Mouse (Mus musculus) stomach, postnatal 0 days (tissue): Measurements from ENCODE around the gene Tnfsf10. TPM values are rescaled to one million over a fixed set of nuclear protein-coding genes. Genes with fewer than 3 reads are reported as not detected.

Experiments used
- ATAC-seq: fragments of 200-750 bp; cut with Nextera tagmentation; 2 replicates; pipeline ENCODE4 v1.8.0; 2017; ENCODE audit not compliant: low FRiP score, low TSS enrichment
- DNase-seq: peaks from one replicate; pipeline ENCODE4 v3.0.0-alpha.2; 2016; ENCODE audit warnings: low spot score
- H3K27ac ChIP-seq: fragments of 300-500 bp; sonication (generic); replicated peaks from 2 replicates; pipeline ENCODE4 v1.5.1; 2014; ENCODE audit warnings: mild to moderate bottlenecking, control low read depth
- H3K27me3 ChIP-seq: fragments of 300-500 bp; sonication (generic); 2 replicates; pipeline ENCODE4 v1.6.1; 2014; ENCODE audit warnings: low read length; ENCODE audit not compliant: control insufficient read depth, insufficient read depth
- H3K36me3 ChIP-seq: fragments of 300-500 bp; sonication (generic); 2 replicates; pipeline ENCODE4 v1.6.1; 2014; ENCODE audit warnings: low read length, mixed read lengths; ENCODE audit not compliant: control insufficient read depth, insufficient read depth
- H3K4me1 ChIP-seq: fragments of 300-500 bp; sonication (generic); replicated peaks from 2 replicates; pipeline ENCODE4 v1.6.1; 2014; ENCODE audit warnings: antibody characterized with exemption; ENCODE audit not compliant: control insufficient read depth, insufficient read depth
- H3K4me2 ChIP-seq: fragments of 300-500 bp; sonication (generic); replicated peaks from 2 replicates; pipeline ENCODE4 v1.6.1; 2014; ENCODE audit warnings: low read depth, mild to moderate bottlenecking, control low read depth, moderate library complexity
- H3K4me3 ChIP-seq: fragments of 300-500 bp; sonication (generic); 2 replicates; pipeline ENCODE4 v1.5.1; 2014; ENCODE audit warnings: low read depth, low read length, control low read depth
- H3K9ac ChIP-seq: fragments of 300-500 bp; sonication (generic); 2 replicates; pipeline ENCODE4 v1.6.1; 2014; ENCODE audit warnings: mild to moderate bottlenecking, low read length, control low read depth, mixed read lengths
- H3K9me3 ChIP-seq: fragments of 300-500 bp; sonication (generic); 2 replicates; pipeline ENCODE4 v1.6.1; 2016; ENCODE audit warnings: low read length; ENCODE audit not compliant: control insufficient read depth
- CTCF ChIP-seq: IDR thresholded peaks from 2 replicates; pipeline ENCODE4 v1.5.1; 2016; ENCODE audit warnings: antibody characterized with exemption, low read depth, mild to moderate bottlenecking, moderate library complexity
- EP300 ChIP-seq: optimal IDR thresholded peaks from 2 replicates; pipeline ENCODE3; 2016; ENCODE audit warnings: antibody characterized with exemption
- WGBS: fragments of 180-500 bp; shearing (Covaris S2); extraction: QIAGEN DNeasy Blood & Tissue Kit; methylation state at CpG from one replicate; pipeline ENCODE4 v1.1.7; 2014; 5-methylcytosine and 5-hydroxymethylcytosine counted together
- polyA plus RNA-seq: library from polyadenylated mRNA; unstranded; fragments of >200 nt; fragmentation: Nextera tagmentation; extraction: Ambion mirVana; gene quantifications from 2 replicates; pipeline ENCODE4 v1.2.1, GENCODE M21; 2015

Tnfsf10 gene
- polyA plus RNA-seq, 1 experiment from 2014 or later = 0.30 TPM

DNA sequence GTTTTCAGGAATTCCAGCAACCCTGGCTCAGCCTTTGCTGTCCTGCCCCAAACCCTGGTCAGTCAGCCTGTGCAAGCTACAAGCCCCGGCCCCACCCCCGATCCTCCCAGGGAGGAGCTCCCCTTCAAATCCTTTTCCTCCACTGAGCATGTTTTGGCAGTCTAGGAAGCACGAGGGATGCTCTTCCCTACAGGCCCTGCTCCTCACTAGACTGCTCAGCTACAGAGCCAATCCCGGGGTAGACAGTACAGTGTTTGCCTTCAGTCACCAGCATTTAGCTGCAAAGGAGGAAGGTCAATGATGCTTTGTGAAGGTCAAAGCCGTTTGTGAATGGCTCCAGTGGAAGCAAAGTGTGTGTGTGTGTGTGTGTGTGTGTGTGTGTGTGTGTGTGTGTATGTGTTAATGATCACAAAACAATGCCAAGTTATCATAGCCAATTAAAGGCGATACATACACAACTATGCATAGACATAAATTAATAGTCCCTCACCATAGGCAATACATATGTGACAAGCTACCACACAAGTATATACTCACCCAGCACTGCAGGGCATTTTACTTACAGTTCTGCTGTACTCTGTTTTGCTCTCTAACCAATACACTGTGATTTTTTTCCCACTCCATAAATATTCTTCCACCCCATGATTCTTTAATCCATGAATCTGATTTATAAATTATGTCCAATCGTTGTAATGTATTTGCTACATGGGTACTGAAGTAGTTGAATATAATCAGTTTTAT is 23.0 kb upstream of the Tnfsf10 start:
- H3K9me3 ChIP-seq = no peaks in the 10 kb centered on the region
- no peak for ATAC-seq
- no peak overlapping the region for H3K4me3 ChIP-seq
- DNase-seq = no peak
- no peak overlapping the region for H3K4me2 ChIP-seq
- WGBS = 59% methylated on average over 7 of the region's 7 CpGs
- no peaks in the 10 kb centered on the region for H3K27me3 ChIP-seq
- no peak overlapping the region for H3K27ac ChIP-seq
- H3K36me3 ChIP-seq = no peaks in the 10 kb centered on the region
- no peaks in the 10 kb centered on the region for H3K4me1 ChIP-seq
- H3K9ac ChIP-seq = no peak overlapping the region
- TF ChIP-seq EP300 = no peak
- TF ChIP-seq CTCF = no peak

DNA sequence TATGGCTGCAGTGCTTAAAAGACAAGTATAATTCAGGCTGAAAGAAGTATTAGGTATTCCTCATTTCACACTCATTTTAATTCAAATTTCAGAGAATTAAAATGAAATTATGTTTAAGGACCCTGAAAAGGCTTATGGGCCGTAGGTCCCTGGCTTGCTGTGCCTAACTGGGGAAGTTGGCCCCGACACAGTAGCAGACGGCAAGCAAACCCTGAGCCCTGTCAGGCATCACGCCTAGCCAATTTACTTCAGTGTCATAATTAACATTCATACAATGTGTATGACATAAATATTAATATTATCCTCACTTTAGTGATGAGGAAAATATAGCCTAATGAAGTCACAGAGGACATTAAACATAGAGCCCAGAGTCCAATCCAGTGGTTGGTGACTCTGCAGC is 16.4 kb upstream of the Tnfsf10 start:
- DNase-seq (no peak), ATAC-seq (no peak)
- no peak overlapping the region for H3K27ac ChIP-seq
- H3K9ac ChIP-seq = no peak overlapping the region
- no peaks in the 10 kb centered on the region for H3K36me3 ChIP-seq
- 74% methylated on average over 4 of the region's 4 CpGs for WGBS
- no peaks in the 10 kb centered on the region for H3K9me3 ChIP-seq
- no peak overlapping the region for H3K4me3 ChIP-seq
- H3K4me1 ChIP-seq = no peaks in the 10 kb centered on the region
- no peak overlapping the region for H3K4me2 ChIP-seq
- H3K27me3 ChIP-seq = no peaks in the 10 kb centered on the region
- TF ChIP-seq EP300 (no peak), CTCF (no peak)

DNA sequence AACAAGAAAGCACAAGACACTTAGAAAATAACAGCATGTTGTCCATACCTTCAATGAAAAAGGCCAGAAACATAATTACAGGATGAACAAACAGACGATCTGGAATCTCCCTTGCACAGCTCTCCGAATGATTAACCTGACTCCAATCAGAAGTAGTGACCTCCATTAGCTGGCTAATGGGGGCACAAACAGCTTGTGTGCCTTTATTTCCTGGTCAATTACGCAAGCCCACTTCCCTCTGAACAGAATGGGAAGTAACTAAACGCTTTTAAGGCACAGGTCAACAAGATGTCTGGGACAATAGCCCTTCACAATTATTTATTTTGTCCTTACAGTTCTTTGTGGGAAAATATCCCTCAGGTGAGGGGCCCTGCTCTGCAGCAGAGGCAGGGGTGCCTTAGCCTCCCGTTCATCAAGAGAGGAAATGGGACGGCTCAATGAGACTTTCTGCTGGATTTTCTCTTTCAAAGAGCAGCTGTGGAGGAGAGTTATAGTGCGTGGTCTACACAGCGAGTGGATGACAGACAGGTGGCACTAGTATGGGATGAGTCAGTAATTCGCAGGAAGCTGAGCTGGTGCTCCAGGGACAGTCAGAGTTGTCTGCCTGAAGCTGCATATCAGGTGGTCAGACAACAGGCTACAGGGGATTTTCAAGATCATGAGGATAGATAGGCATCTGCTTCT is 14.3 kb upstream of the Tnfsf10 start:
- no peak overlapping the region for H3K27ac ChIP-seq
- H3K9me3 ChIP-seq = no peaks in the 10 kb centered on the region
- H3K4me3 ChIP-seq = no peak overlapping the region
- no peaks in the 10 kb centered on the region for H3K36me3 ChIP-seq
- no peaks in the 10 kb centered on the region for H3K27me3 ChIP-seq
- WGBS = 51% methylated on average over 9 of the region's 9 CpGs
- no peak overlapping the region for H3K4me2 ChIP-seq
- H3K9ac ChIP-seq = no peak overlapping the region
- DNase-seq = no peak
- no peak for TF ChIP-seq CTCF
- no peak for TF ChIP-seq EP300
- H3K4me1 ChIP-seq = no peaks in the 10 kb centered on the region
- ATAC-seq = no peak

DNA sequence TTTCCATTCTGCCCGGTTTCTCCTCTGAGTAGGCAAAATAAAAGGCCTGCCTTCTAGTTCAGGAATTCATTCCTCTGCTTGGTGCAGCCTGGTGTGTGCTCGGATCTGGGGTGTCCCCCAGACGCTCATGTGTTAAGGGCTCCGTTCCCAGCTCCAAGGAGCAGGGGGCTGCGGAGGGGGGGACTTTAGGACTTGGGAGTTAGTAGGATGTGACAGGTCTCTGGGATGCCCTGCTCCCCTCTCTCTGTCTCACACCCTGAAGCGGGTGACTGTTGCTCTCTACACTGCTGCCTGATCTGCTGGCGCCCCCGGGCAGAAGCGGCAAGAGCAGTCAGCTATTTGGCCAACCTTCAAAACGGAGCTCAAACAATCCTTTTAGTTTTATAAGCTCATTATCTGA is 10.0 kb upstream of the Tnfsf10 start:
- Histone ChIP-seq H3K27me3 (no peaks in the 10 kb centered on the region), H3K9me3 (no peaks in the 10 kb centered on the region), H3K9ac (no peak overlapping the region), H3K4me3 (no peak overlapping the region), H3K4me1 (no peaks in the 10 kb centered on the region), H3K4me2 (no peak overlapping the region), H3K27ac (no peak overlapping the region), H3K36me3 (no peaks in the 10 kb centered on the region)
- TF ChIP-seq EP300 (no peak), CTCF (no peak)
- no peak for ATAC-seq
- 79% methylated on average over 10 of the region's 10 CpGs for WGBS
- DNase-seq = no peak

DNA sequence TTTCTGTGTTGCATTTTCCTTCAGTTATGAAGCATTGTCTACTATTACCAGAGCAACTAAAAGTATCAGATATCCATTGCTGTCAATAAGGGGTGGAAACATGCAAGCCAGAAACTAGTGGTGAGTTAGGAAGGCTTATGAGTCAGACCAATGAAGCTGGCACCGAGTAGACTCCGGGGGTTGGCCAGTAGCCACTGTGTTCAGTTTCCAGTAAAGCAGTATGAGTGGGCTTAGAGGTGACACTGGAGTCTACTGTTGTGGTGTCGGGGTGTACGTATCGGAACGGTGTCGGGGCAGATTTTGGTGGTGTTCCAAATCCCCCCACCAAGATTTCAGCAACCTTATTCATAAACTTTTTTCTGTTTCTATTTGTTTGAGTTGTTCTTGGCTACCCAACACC is 5.9 kb upstream of the Tnfsf10 start:
- no peaks in the 10 kb centered on the region for H3K27me3 ChIP-seq
- TF ChIP-seq EP300 = no peak
- TF ChIP-seq CTCF = no peak
- no peak overlapping the region for H3K4me3 ChIP-seq
- no peak overlapping the region for H3K9ac ChIP-seq
- no peaks in the 10 kb centered on the region for H3K9me3 ChIP-seq
- H3K27ac ChIP-seq = no peak overlapping the region
- H3K4me2 ChIP-seq = no peak overlapping the region
- no peaks in the 10 kb centered on the region for H3K36me3 ChIP-seq
- WGBS = 93% methylated on average over 7 of the region's 7 CpGs
- DNase-seq = no peak
- no peaks in the 10 kb centered on the region for H3K4me1 ChIP-seq
- ATAC-seq = no peak

DNA sequence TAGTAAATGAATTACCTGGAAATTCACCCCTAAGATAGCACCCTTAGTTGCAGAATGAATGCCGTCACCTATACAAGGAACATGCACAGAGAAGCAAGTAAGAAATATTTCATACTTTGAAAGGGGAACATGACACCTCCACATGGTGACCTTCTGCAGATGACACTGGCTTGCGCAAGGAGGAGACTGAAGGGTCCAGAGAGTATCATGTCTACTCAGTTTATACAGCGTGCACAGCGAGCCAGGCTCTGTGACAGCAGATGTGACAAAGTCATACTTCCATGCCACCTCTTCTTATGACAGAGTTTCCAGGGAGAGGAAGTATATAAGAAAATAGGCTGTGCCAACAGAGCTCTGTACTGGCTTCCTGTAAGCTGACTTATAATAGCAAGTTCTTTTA is 5.4 kb upstream of the Tnfsf10 start:
- Histone ChIP-seq H3K4me2 (no peak overlapping the region), H3K9me3 (no peaks in the 10 kb centered on the region), H3K4me1 (no peaks in the 10 kb centered on the region), H3K36me3 (no peaks in the 10 kb centered on the region), H3K4me3 (no peak overlapping the region), H3K27ac (no peak overlapping the region), H3K9ac (no peak overlapping the region), H3K27me3 (no peaks in the 10 kb centered on the region)
- no peak for TF ChIP-seq EP300
- TF ChIP-seq CTCF = no peak
- 86% methylated on average over 4 of the region's 4 CpGs for WGBS
- DNase-seq = no peak
- ATAC-seq = no peak
